Mouse (Mus musculus): ENCODE data around the gene Fn3krp. TPM values are rescaled to one million over a fixed set of nuclear protein-coding genes. Genes with fewer than 3 reads are reported as not detected.

The Fn3krp gene
- polyA plus RNA-seq (2015; fragmentation: Nextera tagmentation; extraction: Ambion mirVana): 8.3 and 9.4 TPM in 2 replicates

DNA sequence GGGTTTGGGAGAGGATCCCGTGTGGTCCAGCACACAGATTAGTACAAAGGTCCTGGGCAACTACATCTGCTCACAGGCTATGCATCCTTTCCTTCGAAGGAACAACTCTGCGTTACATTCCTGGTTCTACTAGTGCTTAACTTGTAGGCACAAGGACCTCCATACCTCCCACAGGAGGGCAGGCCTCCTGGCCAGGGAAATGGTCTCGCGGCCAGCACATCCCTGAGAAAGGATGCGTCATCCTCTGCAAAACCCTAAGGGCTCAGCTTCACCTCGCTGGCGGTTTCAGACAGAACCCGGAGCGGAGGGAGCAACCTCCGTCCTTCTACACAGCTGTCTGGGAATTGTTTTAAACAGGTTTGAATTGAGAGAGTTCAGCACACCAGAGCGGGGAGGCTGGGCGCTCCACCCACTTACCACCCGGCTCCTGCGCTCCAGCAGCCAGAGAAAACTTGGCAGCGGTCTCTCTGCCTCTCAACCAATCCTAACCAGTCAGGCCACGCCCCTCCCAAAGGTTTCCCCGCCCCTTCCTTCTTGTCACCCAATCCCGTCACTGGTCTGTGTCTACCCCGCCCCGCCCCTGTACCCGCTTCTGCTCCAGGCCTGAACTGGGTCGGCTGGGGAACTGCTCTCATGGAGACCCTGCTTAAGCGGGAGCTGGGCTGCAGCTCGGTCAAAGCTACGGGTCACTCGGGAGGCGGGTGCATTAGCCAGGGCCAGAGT, at the start of gene Fn3krp:
TSS of gene Fn3krp (plus strand) at position 572 of the 723 bp plus-strand sequence.
- H3K27ac ChIP-seq (ENCODE audit: low read length): peak within 1 kb of the TSS; percentile 72
- peak within 1 kb of the TSS; percentile 87 for H3K4me2 ChIP-seq (ENCODE audit: low read depth, low read length)
- H3K9ac ChIP-seq (ENCODE audit: low read length): peak within 1 kb of the TSS; percentile 83
- ATAC-seq (ENCODE audit: insufficient read depth, low FRiP score): peak; percentile 100
- no peaks in the 10 kb centered on the region for H3K27me3 ChIP-seq (ENCODE audit: control insufficient read depth, insufficient read depth, low read length)
- 1% methylated on average over 28 of the region's 28 CpGs for WGBS
- H3K36me3 ChIP-seq (ENCODE audit: control insufficient read depth, insufficient read depth, low read length): no peaks in the 10 kb centered on the region
- peak within 1 kb of the TSS; percentile 86 for H3K4me3 ChIP-seq (replicated peaks; ENCODE audit: low read length)
- peaks cover 11% of the 10 kb centered on the region for H3K4me1 ChIP-seq (ENCODE audit: control insufficient read depth, insufficient read depth, low read length)
- H3K9me3 ChIP-seq (replicated peaks; ENCODE audit: control insufficient read depth, low read length): no peaks in the 10 kb centered on the region

DNA sequence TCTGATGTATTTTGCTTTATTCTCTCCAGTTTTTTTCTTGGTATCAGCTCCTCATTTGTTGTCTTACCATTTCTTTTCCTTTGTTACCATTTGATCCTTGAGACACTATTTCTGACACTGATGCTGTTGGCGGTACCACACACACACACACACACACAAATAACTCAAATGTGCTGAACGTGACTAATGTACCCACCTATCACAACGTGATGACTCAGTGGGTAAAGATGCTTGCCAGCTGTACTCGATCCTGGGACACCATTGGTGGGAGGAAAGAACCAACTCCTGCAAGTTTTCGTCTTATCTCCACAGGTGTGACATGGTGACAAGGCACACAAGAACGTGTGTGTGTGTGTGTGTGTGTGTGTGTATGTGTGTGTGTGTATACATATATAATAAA, 47.9 kb upstream of the Fn3krp start:
- Histone ChIP-seq H3K4me2 (ENCODE audit: low read depth, low read length) (no peak overlapping the region), H3K9ac (ENCODE audit: low read length) (no peak overlapping the region), H3K4me3 (replicated peaks; ENCODE audit: low read length) (no peak overlapping the region), H3K27me3 (ENCODE audit: control insufficient read depth, insufficient read depth, low read length) (no peaks in the 10 kb centered on the region), H3K27ac (ENCODE audit: low read length) (no peak overlapping the region), H3K4me1 (ENCODE audit: control insufficient read depth, insufficient read depth, low read length) (no peaks in the 10 kb centered on the region), H3K36me3 (ENCODE audit: control insufficient read depth, insufficient read depth, low read length) (no peaks in the 10 kb centered on the region), H3K9me3 (replicated peaks; ENCODE audit: control insufficient read depth, low read length) (no peaks in the 10 kb centered on the region)
- ATAC-seq (ENCODE audit: insufficient read depth, low FRiP score): no peak
- 61% methylated on average over 6 of the region's 6 CpGs for WGBS

DNA sequence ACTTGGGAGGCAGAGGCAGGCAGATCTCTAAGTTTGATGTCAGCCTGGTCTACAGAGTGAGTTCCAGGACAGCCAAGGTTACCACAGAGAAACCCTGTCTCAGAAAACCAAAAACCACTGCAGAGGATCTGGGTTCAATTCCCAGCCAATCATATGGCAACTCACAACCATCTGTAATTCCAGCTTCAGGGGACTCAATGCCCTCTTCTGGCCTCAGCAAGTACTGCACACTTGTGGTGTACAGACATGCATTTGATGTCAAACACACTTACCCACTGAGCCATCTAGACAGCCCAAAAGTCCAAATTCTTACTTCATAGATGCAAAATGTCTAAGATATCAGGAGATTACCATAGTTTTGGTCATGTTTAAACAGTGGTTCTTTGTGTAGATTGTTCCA, 42.6 kb upstream of the Fn3krp start:
- no peak for ATAC-seq (ENCODE audit: insufficient read depth, low FRiP score)
- no peak overlapping the region for H3K9ac ChIP-seq (ENCODE audit: low read length)
- H3K27ac ChIP-seq (ENCODE audit: low read length): no peak overlapping the region
- H3K4me3 ChIP-seq (replicated peaks; ENCODE audit: low read length): no peak overlapping the region
- H3K27me3 ChIP-seq (ENCODE audit: control insufficient read depth, insufficient read depth, low read length): no peaks in the 10 kb centered on the region
- no peak overlapping the region for H3K4me2 ChIP-seq (ENCODE audit: low read depth, low read length)
- no peaks in the 10 kb centered on the region for H3K4me1 ChIP-seq (ENCODE audit: control insufficient read depth, insufficient read depth, low read length)
- H3K9me3 ChIP-seq (replicated peaks; ENCODE audit: control insufficient read depth, low read length): no peaks in the 10 kb centered on the region
- no peaks in the 10 kb centered on the region for H3K36me3 ChIP-seq (ENCODE audit: control insufficient read depth, insufficient read depth, low read length)

DNA sequence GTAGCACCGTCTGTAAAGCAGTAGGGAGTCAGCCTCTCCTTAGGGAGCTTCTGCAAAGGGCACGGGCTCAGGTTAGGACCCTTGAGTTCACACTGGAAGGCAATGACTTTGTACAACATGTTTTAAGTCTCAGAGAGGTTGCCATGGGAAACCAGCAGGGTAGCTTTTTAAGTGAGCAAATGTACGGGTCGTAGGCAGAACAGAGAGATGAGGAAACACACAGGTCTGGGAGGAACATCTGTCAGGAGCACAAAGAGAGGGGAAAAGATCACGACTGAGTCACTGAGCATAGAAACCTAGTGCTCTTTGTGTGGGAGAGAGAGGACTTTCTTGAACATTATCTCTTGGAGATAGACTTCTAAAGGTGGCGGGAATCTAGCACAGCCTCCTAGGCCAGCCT, 40.9 kb upstream of the Fn3krp start:
- 62% methylated on average over 6 of the region's 6 CpGs for WGBS
- Histone ChIP-seq H3K4me3 (replicated peaks; ENCODE audit: low read length) (no peak overlapping the region), H3K27me3 (ENCODE audit: control insufficient read depth, insufficient read depth, low read length) (no peaks in the 10 kb centered on the region), H3K9ac (ENCODE audit: low read length) (no peak overlapping the region), H3K9me3 (replicated peaks; ENCODE audit: control insufficient read depth, low read length) (no peaks in the 10 kb centered on the region), H3K27ac (ENCODE audit: low read length) (no peak overlapping the region), H3K4me1 (ENCODE audit: control insufficient read depth, insufficient read depth, low read length) (no peaks in the 10 kb centered on the region), H3K4me2 (ENCODE audit: low read depth, low read length) (no peak overlapping the region), H3K36me3 (ENCODE audit: control insufficient read depth, insufficient read depth, low read length) (no peaks in the 10 kb centered on the region)
- ATAC-seq (ENCODE audit: insufficient read depth, low FRiP score): no peak

DNA sequence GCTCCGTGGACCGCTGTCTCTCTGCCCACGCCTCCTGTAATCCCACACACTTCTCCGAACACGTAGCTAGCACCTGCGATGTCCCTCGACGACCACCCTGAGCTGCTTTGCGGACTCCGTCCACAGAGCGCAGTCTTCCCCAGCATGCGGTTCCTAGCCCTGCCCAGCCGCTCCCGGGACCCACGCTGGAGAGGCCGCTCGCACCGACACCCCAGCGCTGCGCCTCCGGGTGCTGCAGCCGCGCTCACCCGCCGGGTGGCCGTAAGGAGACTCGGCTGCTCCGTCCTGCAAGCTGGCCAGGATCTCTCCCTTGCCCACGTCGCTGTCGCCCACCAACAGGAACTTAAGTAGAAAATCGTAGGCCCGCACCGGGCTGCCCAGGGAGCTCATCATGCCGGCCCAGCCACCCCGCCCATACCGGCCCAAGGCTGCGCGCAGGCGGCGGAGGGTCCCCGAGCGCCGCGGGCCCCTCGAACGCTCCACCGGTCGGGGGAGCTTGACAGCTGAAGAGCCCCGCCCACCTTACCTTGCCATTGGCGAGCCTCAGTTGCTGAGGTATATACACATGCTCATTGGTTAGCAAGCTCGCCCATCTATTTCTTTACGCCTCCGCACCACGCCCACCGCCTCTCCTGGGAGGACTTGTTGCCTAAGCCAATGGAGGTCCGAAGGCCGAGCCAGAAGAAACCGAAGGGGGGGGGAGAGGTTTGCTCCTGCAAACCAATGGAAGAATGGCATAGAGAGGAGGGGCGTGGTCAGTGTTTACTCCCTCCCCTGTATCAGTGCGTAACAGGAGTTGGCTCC, 33.2 kb upstream of the Fn3krp start, which contains the start of gene Rab40b:
TSS of gene Rab40b (minus strand) at position 502 of the 804 bp plus-strand sequence.
- peak within 1 kb of the TSS; percentile 42; the same call in 1 of the 2 replicates for H3K27ac ChIP-seq (ENCODE audit: low read length)
- no peaks in the 10 kb centered on the region for H3K36me3 ChIP-seq (ENCODE audit: control insufficient read depth, insufficient read depth, low read length)
- no peaks in the 10 kb centered on the region for H3K27me3 ChIP-seq (ENCODE audit: control insufficient read depth, insufficient read depth, low read length)
- no peaks in the 10 kb centered on the region for H3K4me1 ChIP-seq (ENCODE audit: control insufficient read depth, insufficient read depth, low read length)
- H3K4me2 ChIP-seq (ENCODE audit: low read depth, low read length): peak within 1 kb of the TSS; percentile 89
- under 1% methylated on average over 61 of the region's 61 CpGs for WGBS
- ATAC-seq (ENCODE audit: insufficient read depth, low FRiP score): peak; percentile 100
- H3K9me3 ChIP-seq (replicated peaks; ENCODE audit: control insufficient read depth, low read length): no peaks in the 10 kb centered on the region
- H3K4me3 ChIP-seq (replicated peaks; ENCODE audit: low read length): peak within 1 kb of the TSS; percentile 78
- H3K9ac ChIP-seq (ENCODE audit: low read length): peak within 1 kb of the TSS; percentile 84

DNA sequence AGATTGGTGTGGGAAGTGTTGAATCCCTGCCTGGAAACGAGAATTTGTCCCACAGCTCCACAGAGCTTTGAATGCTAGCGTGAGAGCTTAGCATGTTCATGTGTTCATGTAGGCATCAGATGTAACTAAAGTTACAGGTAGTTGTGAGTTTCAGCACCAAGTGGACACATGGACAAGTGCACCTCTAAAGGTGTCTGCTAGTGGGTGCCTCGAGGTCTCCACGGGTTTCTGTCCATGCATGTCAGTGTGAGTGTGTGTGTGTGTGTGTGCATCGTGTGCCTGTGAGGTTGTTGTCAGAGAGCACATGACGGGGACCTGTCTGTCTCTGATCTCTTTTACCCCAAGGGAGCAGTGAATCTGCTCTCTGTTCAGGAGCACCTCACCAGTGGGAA, 32.7 kb upstream of the Fn3krp start:
- Histone ChIP-seq H3K9me3 (replicated peaks; ENCODE audit: control insufficient read depth, low read length) (no peaks in the 10 kb centered on the region), H3K36me3 (ENCODE audit: control insufficient read depth, insufficient read depth, low read length) (no peaks in the 10 kb centered on the region), H3K9ac (ENCODE audit: low read length) (0 out of 2 replicates have a peak overlapping the region, but pooled peaks have one; percentile 23), H3K27me3 (ENCODE audit: control insufficient read depth, insufficient read depth, low read length) (no peaks in the 10 kb centered on the region), H3K4me1 (ENCODE audit: control insufficient read depth, insufficient read depth, low read length) (no peaks in the 10 kb centered on the region), H3K27ac (ENCODE audit: low read length) (no peak overlapping the region), H3K4me3 (replicated peaks; ENCODE audit: low read length) (peak overlapping the region; percentile 78), H3K4me2 (ENCODE audit: low read depth, low read length) (peak overlapping the region; percentile 89)
- WGBS: 8% methylated on average over 6 of the region's 6 CpGs
- no peak; the same call in 1 of the 2 replicates for ATAC-seq (ENCODE audit: insufficient read depth, low FRiP score)

DNA sequence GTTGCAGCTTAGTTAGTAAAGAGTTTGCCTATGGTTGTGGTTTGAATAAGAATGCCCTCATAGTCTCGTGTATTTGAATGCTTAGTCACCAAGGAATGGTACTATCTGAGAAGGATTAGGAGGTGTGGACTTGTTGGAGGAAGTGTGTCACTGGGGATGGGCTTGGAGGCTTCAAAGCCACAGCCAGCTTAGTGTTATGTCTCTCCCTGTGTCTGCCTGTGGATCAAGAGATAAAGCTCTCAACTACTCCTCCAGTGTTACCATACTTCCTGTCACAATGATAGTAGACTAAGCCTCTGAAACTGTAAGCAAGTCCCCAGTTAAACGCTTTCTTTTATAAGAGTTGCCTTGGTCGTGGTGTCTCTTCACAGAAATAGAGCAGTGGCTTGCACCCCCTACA, 30.4 kb upstream of the Fn3krp start:
- Histone ChIP-seq H3K4me1 (ENCODE audit: control insufficient read depth, insufficient read depth, low read length) (no peaks in the 10 kb centered on the region), H3K36me3 (ENCODE audit: control insufficient read depth, insufficient read depth, low read length) (no peaks in the 10 kb centered on the region), H3K4me3 (replicated peaks; ENCODE audit: low read length) (no peak overlapping the region), H3K27me3 (ENCODE audit: control insufficient read depth, insufficient read depth, low read length) (no peaks in the 10 kb centered on the region), H3K9ac (ENCODE audit: low read length) (no peak overlapping the region), H3K9me3 (replicated peaks; ENCODE audit: control insufficient read depth, low read length) (no peaks in the 10 kb centered on the region), H3K4me2 (ENCODE audit: low read depth, low read length) (no peak overlapping the region), H3K27ac (ENCODE audit: low read length) (no peak overlapping the region)
- WGBS: 65% methylated on average over 3 of the region's 3 CpGs
- no peak for ATAC-seq (ENCODE audit: insufficient read depth, low FRiP score)

DNA sequence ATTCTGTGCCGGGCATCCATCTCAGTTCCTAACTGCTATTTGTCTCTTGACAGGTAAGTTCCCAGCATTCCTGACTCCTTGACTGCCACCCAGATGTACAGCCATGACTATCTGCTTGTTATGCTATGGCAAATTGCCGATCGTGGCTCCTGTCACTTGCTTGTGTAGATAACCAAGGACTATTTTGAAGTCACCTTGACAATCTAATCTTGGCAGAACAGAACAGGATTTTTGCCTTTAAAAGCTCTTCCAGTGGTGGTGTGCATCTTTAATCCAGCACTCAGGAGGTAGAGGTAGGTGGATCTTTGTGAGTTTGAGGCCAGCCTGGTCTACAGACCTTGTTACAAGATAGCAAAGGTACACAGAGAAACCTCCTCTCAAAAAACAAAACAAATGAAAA, 28.8 kb upstream of the Fn3krp start:
- Histone ChIP-seq H3K4me3 (replicated peaks; ENCODE audit: low read length) (no peak overlapping the region), H3K36me3 (ENCODE audit: control insufficient read depth, insufficient read depth, low read length) (no peaks in the 10 kb centered on the region), H3K9me3 (replicated peaks; ENCODE audit: control insufficient read depth, low read length) (no peaks in the 10 kb centered on the region), H3K4me2 (ENCODE audit: low read depth, low read length) (no peak overlapping the region), H3K4me1 (ENCODE audit: control insufficient read depth, insufficient read depth, low read length) (no peaks in the 10 kb centered on the region), H3K27ac (ENCODE audit: low read length) (no peak overlapping the region), H3K9ac (ENCODE audit: low read length) (no peak overlapping the region), H3K27me3 (ENCODE audit: control insufficient read depth, insufficient read depth, low read length) (no peaks in the 10 kb centered on the region)
- WGBS: 91% methylated on average over 3 of the region's 3 CpGs
- ATAC-seq (ENCODE audit: insufficient read depth, low FRiP score): no peak

Measured in stomach, embryonic 16.5 days (tissue).